ENCODE assay signal across 6 mouse cellular contexts in the genomic region with DNA sequence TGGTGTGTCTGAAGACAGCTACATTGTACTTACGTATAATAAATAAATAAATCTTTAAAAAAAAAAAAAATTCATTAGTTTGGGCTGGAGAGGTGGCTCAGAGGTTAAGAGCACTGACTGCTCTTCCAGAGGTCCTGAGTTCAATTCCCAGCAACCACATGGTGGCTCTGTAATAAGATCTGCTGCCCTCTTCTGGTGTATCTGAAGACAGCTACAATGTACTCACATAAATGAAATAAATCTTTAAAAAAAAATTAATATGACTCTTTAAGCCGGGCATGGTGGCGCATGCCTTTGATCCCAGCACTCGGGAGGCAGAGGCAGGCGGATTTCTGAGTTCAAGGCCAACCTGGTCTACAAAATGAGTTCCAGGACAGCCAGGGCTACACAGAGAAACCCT. TPM values are rescaled to one million over a fixed set of nuclear protein-coding genes. Genes with fewer than 3 reads are reported as not detected.
DNase-seq lines count a peak whose midpoint lies in the region; ATAC-seq and TF ChIP-seq lines count a peak whose summit lies in the region.
"Not testable (repeated sequence)": the region's sequence is repeated elsewhere in the genome, so short reads cannot be mapped to it uniquely, and the experiment has no call there.

No protein-coding gene starts in this region.

- H3K9ac ChIP-seq in CH12.LX (ENCODE audit: insufficient read depth, low read depth); heart, postnatal 0 days (replicated peaks; ENCODE audit: low read depth, low read length); liver, embryonic 14.5 days (replicated peaks): not testable (repeated sequence)

- H3K27me3 ChIP-seq in CH12.LX (replicated peaks); Patski; heart, postnatal 0 days (ENCODE audit: control insufficient read depth, insufficient read depth, low read length); liver, embryonic 14.5 days (ENCODE audit: control insufficient read depth, insufficient read depth, low read length): not testable (repeated sequence)

- not testable (repeated sequence) for TF ChIP-seq EP300 in CH12.LX (IDR thresholded peaks at IDR 0.05; ENCODE audit: low read length); heart, postnatal 0 days (IDR thresholded peaks at IDR 0.05; ENCODE audit: low read depth); liver, embryonic 14.5 days (IDR thresholded peaks at IDR 0.05; ENCODE audit: low read depth)

- H3K36me3 ChIP-seq in CH12.LX (replicated peaks in 1 of 2; ENCODE audit: control insufficient read depth in 1 of 2, insufficient read depth in 1 of 2, low read length in 1 of 2), result peaks cover 14 to 43% of the 10 kb centered on the region in 2 experiments
- H3K36me3 ChIP-seq in heart, postnatal 0 days (replicated peaks; ENCODE audit: control insufficient read depth, insufficient read depth, low read length); liver, embryonic 14.5 days (replicated peaks; ENCODE audit: control insufficient read depth, insufficient read depth, low read depth): not testable (repeated sequence)

- peak; percentile 18 for TF ChIP-seq RAD21 in CH12.LX (IDR thresholded peaks at IDR 0.05; ENCODE audit: low read depth, low read length)

- CTCF ChIA-PET in Patski (lab: Charles Lee), result interaction anchor here (0.8 to 2.1 kb wide), 3 partner anchors 10 to 26 kb away, joined by 3 to 6 read pairs (median 5); no protein-coding TSS in a partner anchor

- peak in 1 of 2 experiments; percentile 40; a peak in 2 of 4 replicates for TF ChIP-seq CTCF in CH12.LX (conservative IDR thresholded peaks at IDR 0.05 in 1 of 2, IDR thresholded peaks at IDR 0.05 in 1 of 2; ENCODE audit: low read depth in 2 of 2, low read length in 2 of 2)
- TF ChIP-seq CTCF in Patski (IDR thresholded peaks at IDR 0.05), result peak; percentile 56
- peak; percentile 6; the same call in 1 of the 2 replicates for TF ChIP-seq CTCF in heart, postnatal 0 days (IDR thresholded peaks at IDR 0.05; ENCODE audit: low read depth)
- TF ChIP-seq CTCF in liver, embryonic 14.5 days (IDR thresholded peaks at IDR 0.05; ENCODE audit: low read depth), result peak; percentile 8; the same call in 1 of the 2 replicates

- not testable (repeated sequence) for H3K4me2 ChIP-seq in CH12.LX (ENCODE audit: insufficient read depth, low read depth, poor library complexity, severe bottlenecking); heart, postnatal 0 days (ENCODE audit: low read depth, low read length); liver, embryonic 14.5 days (ENCODE audit: low read depth)

- H3K27ac ChIP-seq in CH12.LX (ENCODE audit: insufficient read depth, low read depth); heart, postnatal 0 days (ENCODE audit: low read depth); liver, embryonic 14.5 days: not testable (repeated sequence)

- H3K79me2 ChIP-seq in CH12.LX (replicated peaks; ENCODE audit: control insufficient read depth, extremely low read depth, insufficient read depth, poor library complexity, severe bottlenecking), result not testable (repeated sequence)

- POLR2A ChIA-PET in Patski (lab: Charles Lee), result not testable (repeated sequence)

- in situ Hi-C loops in CH12.LX (cut with MboI; ENCODE audit: low pct_ligation_motif_present, low pct_unique_long_range_greater_than_20kb, low sequenced_read_pairs); Patski (cut with MboI; ENCODE audit: low pct_unique_long_range_greater_than_20kb): not testable (repeated sequence)

- 90% methylated on average over 5 of the region's 5 CpGs for WGBS in heart, postnatal 0 days
- 84% methylated on average over 5 of the region's 5 CpGs for WGBS in liver, embryonic 14.5 days (ENCODE audit: insufficient replicate concordance)

- dilution Hi-C loops in CH12.LX (cut with MboI; ENCODE audit: extremely low pct_ligation_motif_present, extremely low pct_unique_long_range_greater_than_20kb, low sequenced_read_pairs), result not testable (repeated sequence)

- H3K4me1 ChIP-seq in CH12.LX (ENCODE audit: control insufficient read depth in 1 of 2, insufficient read depth in 2 of 2), result peaks cover 3 to 36% of the 10 kb centered on the region in 2 experiments; a peak in 2 of 4 replicates
- not testable (repeated sequence) for H3K4me1 ChIP-seq in heart, postnatal 0 days (ENCODE audit: control insufficient read depth, insufficient read depth); liver, embryonic 14.5 days (replicated peaks; ENCODE audit: control insufficient read depth in 2 of 2, insufficient read depth in 2 of 2, low read length in 1 of 2)

- DNase-seq in CH12.LX (ENCODE audit: extremely low read depth); Patski (ENCODE audit: low read depth, low spot score); heart, postnatal 0 days (ENCODE audit: low spot score); liver, embryonic 14.5 days (ENCODE audit: low read depth in 3 of 3, low spot score in 3 of 3): not testable (repeated sequence)
- peak; percentile 20 for DNase-seq in kidney, adult 9 months
- DNase-seq in lung, postnatal 36 days, result peak; percentile 16

- H3K4me3 ChIP-seq in CH12.LX (replicated peaks in 1 of 3; ENCODE audit: low read depth in 2 of 3, low read length in 2 of 3, poor library complexity in 1 of 3); heart, postnatal 0 days (ENCODE audit: low read depth, low read length); liver, embryonic 14.5 days (ENCODE audit: insufficient read depth in 1 of 2, low read depth in 2 of 2, low read length in 2 of 2): not testable (repeated sequence)

- not testable (repeated sequence) for ATAC-seq in Patski; heart, postnatal 0 days (ENCODE audit: insufficient read depth, low read depth); liver, embryonic 14.5 days (ENCODE audit: insufficient read depth)

- TF ChIP-seq POLR2A in CH12.LX (IDR thresholded peaks at IDR 0.05; ENCODE audit: low read depth, low read length), result not testable (repeated sequence)

- H3K9me3 ChIP-seq in CH12.LX (replicated peaks; ENCODE audit: low read length); heart, postnatal 0 days (replicated peaks; ENCODE audit: control insufficient read depth, low read length); liver, embryonic 14.5 days (ENCODE audit: control insufficient read depth, low read length): not testable (repeated sequence)

TF ChIP-seq in CH12.LX, 34 proteins besides CTCF, POLR2A, EP300 and RAD21:
- TF ChIP-seq SMC3 (IDR thresholded peaks at IDR 0.05; ENCODE audit: low read depth, low read length), result peak; percentile 27

RNA-seq across cellular contexts. Expression of gene Oxsr1, which starts 47.4 kb away (rescaled TPM):
- 22.1 and 26.3 TPM in 2 replicates for total RNA-seq in CH12.LX (2012; rRNA removed)
- 36.1 and 41.2 TPM in 2 replicates for total RNA-seq in CH12.LX (2014; rRNA removed)
- 31.7 and 33.3 TPM in 2 replicates for polyA plus RNA-seq in CH12.LX (2012; ENCODE audit: insufficient read length, low read depth)
- 41.7 TPM for polyA plus RNA-seq in Patski (2021)
- 28.1 and 28.8 TPM in 2 replicates for total RNA-seq in heart, postnatal 0 days (2014; rRNA removed; ENCODE audit: low replicate concordance)
- 6.4 and 6.7 TPM in 2 replicates for polyA plus RNA-seq in heart, postnatal 0 days (2015; fragmentation: Nextera tagmentation; extraction: Ambion mirVana)
- 8.3 and 11.8 TPM in 2 replicates for polyA plus RNA-seq in liver, embryonic 14.5 days (2012; rRNA removed)
- 4.9 and 6.3 TPM in 2 replicates for polyA plus RNA-seq in liver, embryonic 14.5 days (2014; fragmentation: Nextera tagmentation; extraction: Ambion mirVana)
